Mouse (Mus musculus) stomach, embryonic 14.5 days (tissue): ENCODE data around the gene Tm9sf4. TPM values are rescaled to one million over a fixed set of nuclear protein-coding genes. Genes with fewer than 3 reads are reported as not detected.
A peak's percentile ranks its signal among the peaks of the same experiment; 100 is the strongest.

Experiments used
- ATAC-seq: fragments of 200-750 bp; cut with Nextera tagmentation; 2 replicates; pipeline ENCODE4 v1.8.0; 2017; ENCODE audit warnings: low read depth, moderate TSS enrichment; ENCODE audit not compliant: insufficient number of reproducible peaks, insufficient read depth, low FRiP score
- H3K27ac ChIP-seq: fragments of 300-500 bp; sonication (generic); 2 replicates; pipeline ENCODE4 v1.5.1; 2014; ENCODE audit warnings: mild to moderate bottlenecking, low read length, moderate library complexity, mixed read lengths
- H3K27me3 ChIP-seq: fragments of 300-500 bp; sonication (generic); 2 replicates; pipeline ENCODE4 v1.6.1; 2014; ENCODE audit warnings: low read length, control low read depth, mixed read lengths; ENCODE audit not compliant: control insufficient read depth, insufficient read depth
- H3K36me3 ChIP-seq: fragments of 300-500 bp; sonication (generic); 2 replicates; pipeline ENCODE4 v1.6.1; 2014; ENCODE audit warnings: mild to moderate bottlenecking, control low read depth, low read length, moderate library complexity, mixed read lengths; ENCODE audit not compliant: control insufficient read depth, insufficient read depth
- H3K4me1 ChIP-seq: fragments of 300-500 bp; sonication (generic); 2 replicates; pipeline ENCODE4 v1.6.1; 2014; ENCODE audit warnings: low read length, control low read depth, mixed read lengths; ENCODE audit not compliant: control insufficient read depth, insufficient read depth
- H3K4me2 ChIP-seq: fragments of 300-500 bp; sonication (generic); replicated peaks from 2 replicates; pipeline ENCODE4 v1.6.1; 2014; ENCODE audit warnings: low read depth, low read length, control low read depth
- H3K4me3 ChIP-seq: fragments of 300-500 bp; sonication (generic); 2 replicates; pipeline ENCODE4 v1.5.1; 2014; ENCODE audit warnings: low read depth, low read length, control low read depth
- H3K9ac ChIP-seq: fragments of 300-500 bp; sonication (generic); replicated peaks from 2 replicates; pipeline ENCODE4 v1.6.1; 2014; ENCODE audit warnings: low read depth, mild to moderate bottlenecking, control low read depth, low read length, moderate library complexity, mixed read lengths
- H3K9me3 ChIP-seq: fragments of 300-500 bp; sonication (generic); 2 replicates; pipeline ENCODE4 v1.6.1; 2016; ENCODE audit warnings: low read depth, low read length, control low read depth; ENCODE audit not compliant: control insufficient read depth
- WGBS: fragments of 180-500 bp; shearing (Covaris S2); extraction: QIAGEN DNeasy Blood & Tissue Kit; methylation state at CpG from one replicate; pipeline ENCODE4 v1.1.7; 2014; 5-methylcytosine and 5-hydroxymethylcytosine counted together
- polyA plus RNA-seq: library from polyadenylated mRNA; unstranded; fragments of >200 nt; fragmentation: Nextera tagmentation; extraction: Ambion mirVana; gene quantifications from 2 replicates; pipeline ENCODE4 v1.2.1, GENCODE M21; 2014

Gene Tm9sf4
- polyA plus RNA-seq, 1 experiment from 2014 or later = 92.1 TPM

DNA sequence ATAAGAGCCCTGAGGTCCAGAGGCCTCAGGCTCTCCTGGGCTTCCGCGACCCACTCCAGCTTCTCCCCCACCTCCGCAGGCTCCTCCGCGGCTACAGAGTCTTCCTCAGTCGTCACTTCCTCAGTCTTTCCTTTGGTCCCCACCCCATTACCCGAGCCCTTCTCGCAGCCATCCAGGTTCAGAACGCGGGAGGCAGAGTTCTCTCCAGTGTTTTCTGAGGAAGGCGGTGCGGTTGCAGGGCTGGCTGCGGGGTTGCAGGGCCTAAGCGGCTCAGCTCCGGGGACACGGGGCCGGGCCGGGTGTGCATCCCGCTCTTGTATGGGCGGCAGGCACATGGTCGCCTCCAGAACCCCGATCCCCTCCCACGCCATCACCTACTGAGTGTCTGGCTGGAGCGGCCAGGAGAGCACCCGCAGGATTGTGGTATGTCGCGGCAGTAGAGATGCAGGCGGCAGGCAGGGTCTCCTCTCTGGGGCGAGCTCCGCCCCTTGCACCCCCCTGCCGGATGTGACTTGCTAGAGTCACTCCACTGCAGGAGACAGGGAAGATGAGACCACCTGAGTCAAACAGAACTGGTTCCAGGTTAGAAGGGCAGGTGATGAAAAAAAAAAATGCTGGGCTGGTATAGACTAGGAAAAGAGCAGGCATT, 64.0 kb downstream of the Tm9sf4 start, which contains the start of gene Tspyl3:
Gene Tspyl3 (minus strand): TSS at position 496 of the 649 bp plus-strand sequence.
- peak; percentile 50; the same call in 1 of the 2 replicates for ATAC-seq
- Histone ChIP-seq H3K9me3 (no peaks in the 10 kb centered on the region), H3K36me3 (peaks cover 16% of the 10 kb centered on the region), H3K27me3 (no peaks in the 10 kb centered on the region), H3K4me2 (peak within 1 kb of the TSS; percentile 68), H3K9ac (peak within 1 kb of the TSS; percentile 76), H3K4me1 (peaks cover 3% of the 10 kb centered on the region; the same call in 1 of the 2 replicates), H3K27ac (peak within 1 kb of the TSS; percentile 74; the same call in 1 of the 2 replicates), H3K4me3 (peak within 1 kb of the TSS; percentile 66)
- under 1% methylated on average over 31 of the region's 31 CpGs for WGBS

DNA sequence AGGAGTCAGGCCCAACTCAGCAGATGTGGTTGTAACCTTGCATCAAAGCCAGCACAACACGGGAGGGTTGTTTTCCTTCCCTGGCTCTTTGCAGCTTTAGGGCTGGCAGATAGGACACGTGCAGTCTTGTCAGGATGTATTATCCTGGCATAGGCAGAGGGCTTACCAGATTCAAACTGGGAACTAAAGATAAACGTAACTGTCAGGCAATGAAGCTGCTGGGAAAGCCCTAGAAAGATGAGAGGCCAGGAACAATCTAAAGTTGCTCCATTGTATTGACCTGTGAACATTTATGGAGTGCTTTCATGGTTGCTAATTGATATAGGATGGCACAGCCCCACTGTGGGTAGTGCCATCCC, 64.5 kb downstream of the Tm9sf4 start:
- H3K36me3 ChIP-seq = peaks cover 21% of the 10 kb centered on the region
- H3K4me2 ChIP-seq = peak overlapping the region; percentile 68
- peak overlapping the region; percentile 76 for H3K9ac ChIP-seq
- H3K9me3 ChIP-seq = no peaks in the 10 kb centered on the region
- peaks cover 3% of the 10 kb centered on the region; the same call in 1 of the 2 replicates for H3K4me1 ChIP-seq
- peak overlapping the region; percentile 66 for H3K4me3 ChIP-seq
- H3K27me3 ChIP-seq = no peaks in the 10 kb centered on the region
- peak overlapping the region; percentile 74; the same call in 1 of the 2 replicates for H3K27ac ChIP-seq
- WGBS = 9% methylated on average over 3 of the region's 3 CpGs
- ATAC-seq = no peak

DNA sequence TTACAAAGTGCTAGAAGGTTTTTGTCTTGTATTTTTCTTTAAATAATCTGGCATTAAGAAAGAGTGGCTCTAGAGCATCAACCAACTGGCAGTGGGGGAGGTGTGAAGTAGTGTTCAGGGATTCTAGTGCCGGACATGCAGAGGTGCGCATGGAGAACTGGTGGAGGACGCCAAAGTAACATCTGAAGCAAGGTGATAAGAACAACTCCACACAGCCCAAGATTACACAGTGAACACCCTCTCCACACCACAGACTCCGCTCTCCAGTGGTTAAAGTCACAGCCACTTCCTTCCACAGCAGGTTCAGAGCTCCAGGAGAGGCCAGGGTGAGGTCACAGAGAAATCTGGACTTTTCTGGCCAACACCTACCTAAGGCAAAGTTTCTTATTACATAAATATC, 66.9 kb downstream of the Tm9sf4 start:
- peaks cover 41% of the 10 kb centered on the region for H3K36me3 ChIP-seq
- H3K4me3 ChIP-seq = no peak overlapping the region
- H3K27me3 ChIP-seq = no peaks in the 10 kb centered on the region
- H3K4me2 ChIP-seq = no peak overlapping the region
- 92% methylated on average over 4 of the region's 4 CpGs for WGBS
- H3K27ac ChIP-seq = no peak overlapping the region
- H3K9me3 ChIP-seq = no peaks in the 10 kb centered on the region
- no peak overlapping the region for H3K9ac ChIP-seq
- ATAC-seq = no peak
- peaks cover 3% of the 10 kb centered on the region; the same call in 1 of the 2 replicates for H3K4me1 ChIP-seq

DNA sequence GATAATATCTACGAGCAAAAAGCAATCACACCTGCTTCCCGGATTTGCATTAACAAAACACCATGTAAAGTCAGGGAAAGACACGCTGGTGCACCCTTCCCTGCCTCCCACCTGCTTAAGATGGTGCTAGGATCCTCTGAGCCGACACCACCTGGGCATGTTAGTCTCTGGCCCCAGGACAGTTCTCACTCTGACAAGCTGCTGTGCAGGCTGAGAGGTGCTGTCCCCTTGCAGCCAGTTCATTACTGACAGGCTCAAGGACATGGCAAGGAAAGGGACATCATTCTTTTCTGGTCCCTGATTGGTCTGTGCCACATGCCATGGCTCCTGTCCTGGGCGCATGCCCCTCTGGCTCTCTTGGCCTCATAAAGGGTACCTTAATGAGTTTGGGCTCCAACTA, 67.4 kb downstream of the Tm9sf4 start:
- H3K9me3 ChIP-seq = no peaks in the 10 kb centered on the region
- H3K4me1 ChIP-seq = peaks cover 3% of the 10 kb centered on the region; the same call in 1 of the 2 replicates
- ATAC-seq = no peak
- H3K4me2 ChIP-seq = no peak overlapping the region
- H3K27ac ChIP-seq = no peak overlapping the region
- H3K9ac ChIP-seq = no peak overlapping the region
- H3K27me3 ChIP-seq = no peaks in the 10 kb centered on the region
- H3K4me3 ChIP-seq = no peak overlapping the region
- H3K36me3 ChIP-seq = peaks cover 45% of the 10 kb centered on the region
- 84% methylated on average over 5 of the region's 5 CpGs for WGBS

DNA sequence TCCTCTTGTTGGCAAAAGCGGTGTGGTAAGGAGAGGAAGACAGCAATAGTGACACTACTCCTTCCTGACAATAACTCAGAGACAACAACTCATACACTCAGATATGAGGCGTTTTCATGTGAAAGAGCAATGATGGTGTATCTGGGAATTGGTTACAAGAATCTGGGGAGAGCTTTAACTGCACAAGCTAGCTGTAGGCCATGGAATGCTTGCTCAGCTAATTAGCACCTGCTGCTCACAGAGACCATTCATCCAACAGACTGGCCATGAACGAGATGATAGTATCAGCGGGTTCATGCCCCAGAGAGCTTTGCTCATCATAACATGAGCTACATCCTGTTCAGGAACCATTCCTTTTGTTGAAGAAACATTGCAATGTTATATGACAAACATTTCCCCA, 76.1 kb downstream of the Tm9sf4 start:
- peaks cover 22% of the 10 kb centered on the region for H3K4me1 ChIP-seq
- H3K36me3 ChIP-seq = peaks cover 35% of the 10 kb centered on the region
- no peak overlapping the region for H3K4me3 ChIP-seq
- peak overlapping the region; percentile 62; the same call in 1 of the 2 replicates for H3K27ac ChIP-seq
- WGBS = 63% methylated on average over 4 of the region's 4 CpGs
- no peak for ATAC-seq
- no peaks in the 10 kb centered on the region for H3K9me3 ChIP-seq
- no peak overlapping the region for H3K9ac ChIP-seq
- H3K27me3 ChIP-seq = no peaks in the 10 kb centered on the region
- peak overlapping the region; percentile 1; the same call in 1 of the 2 replicates for H3K4me2 ChIP-seq

DNA sequence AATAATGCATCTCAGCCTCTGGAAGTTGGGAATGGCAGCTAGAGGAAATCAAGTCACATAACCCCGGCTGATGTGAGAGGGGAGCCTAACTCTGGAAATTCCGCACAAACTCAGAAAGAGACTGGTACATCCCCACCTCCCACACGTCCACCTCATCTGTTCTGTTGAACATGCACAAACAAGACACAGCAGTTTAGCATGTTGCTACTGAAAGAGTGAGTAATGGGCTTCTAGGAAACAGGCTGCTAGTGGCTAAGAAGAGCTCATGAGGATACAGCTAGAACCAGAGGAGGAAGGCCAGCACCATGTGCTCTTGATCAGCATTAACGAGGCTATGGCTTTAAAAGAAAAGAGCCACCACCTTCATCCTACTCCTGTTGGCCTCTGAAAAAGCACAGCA, 76.8 kb downstream of the Tm9sf4 start:
- Histone ChIP-seq H3K27ac (peak overlapping the region; percentile 62), H3K9me3 (no peaks in the 10 kb centered on the region), H3K4me2 (peak overlapping the region; percentile 1; the same call in 1 of the 2 replicates), H3K9ac (no peak overlapping the region), H3K36me3 (peaks cover 31% of the 10 kb centered on the region), H3K4me1 (peaks cover 25% of the 10 kb centered on the region), H3K27me3 (no peaks in the 10 kb centered on the region), H3K4me3 (no peak overlapping the region)
- WGBS = 61% methylated on average over 4 of the region's 4 CpGs
- no peak for ATAC-seq

DNA sequence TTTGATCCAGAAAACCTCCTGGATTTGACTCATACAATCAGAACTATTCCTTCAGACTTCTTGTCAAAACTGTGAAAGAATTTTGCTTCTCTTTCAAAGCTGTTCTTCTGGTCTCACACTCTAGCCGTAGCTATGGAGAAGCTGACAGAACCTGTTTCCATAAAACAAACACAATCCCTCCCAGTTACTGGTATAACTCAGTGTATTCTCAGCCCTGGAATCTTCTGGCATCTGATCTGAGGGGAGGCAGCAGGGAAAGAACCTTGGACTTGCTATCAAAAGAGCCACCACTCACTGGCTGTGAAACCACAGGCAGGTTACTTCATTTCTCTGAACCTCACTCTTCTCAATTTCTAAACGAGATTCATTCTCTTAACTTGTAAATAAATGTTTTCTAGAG, 77.3 kb downstream of the Tm9sf4 start:
- Histone ChIP-seq H3K4me1 (peaks cover 25% of the 10 kb centered on the region), H3K4me2 (peak overlapping the region; percentile 81)
- ATAC-seq = no peak

DNA sequence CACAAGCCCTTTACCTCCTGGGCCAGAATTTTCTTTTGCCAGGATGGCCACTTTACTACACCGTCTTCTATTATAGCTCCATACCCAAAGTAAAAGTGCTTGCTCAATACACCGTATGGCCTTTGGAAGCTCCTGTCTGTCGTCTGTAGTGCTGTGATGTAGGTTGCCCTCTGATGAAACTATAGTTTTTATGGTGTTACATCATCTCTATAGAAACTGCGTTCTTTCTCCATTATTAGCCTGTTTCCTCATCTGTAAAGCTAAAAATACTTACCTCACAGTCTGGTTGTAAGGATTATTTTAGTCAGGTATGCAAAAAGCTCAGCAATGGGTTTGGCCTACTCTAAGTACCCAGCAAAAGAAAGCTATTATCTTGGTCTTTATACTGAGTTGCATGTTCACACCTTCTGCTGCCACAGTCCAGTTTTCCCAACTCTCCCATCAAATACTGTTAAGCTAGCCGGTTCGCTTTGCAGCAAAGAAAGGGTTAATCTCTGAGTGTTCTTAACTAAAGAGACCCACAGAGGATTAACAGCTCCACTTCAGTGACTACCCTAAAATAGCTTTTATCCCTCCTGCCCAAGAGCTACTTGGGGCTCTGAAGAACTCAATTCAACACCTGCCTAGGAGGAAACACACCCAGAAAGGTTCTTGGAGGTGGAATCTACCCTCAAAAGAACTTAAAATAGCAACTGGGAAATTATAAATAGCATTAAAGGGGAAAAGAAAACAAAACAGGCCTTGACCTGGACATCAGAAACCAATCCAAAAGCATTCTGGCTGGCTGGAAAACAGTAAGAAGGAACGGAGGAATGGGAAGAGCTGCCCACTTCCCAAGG, 78.1 kb downstream of the Tm9sf4 start:
- ATAC-seq = no peak
- 54% methylated on average over 7 of the region's 7 CpGs for WGBS
- Histone ChIP-seq H3K36me3 (peaks cover 21% of the 10 kb centered on the region), H3K4me1 (peaks cover 25% of the 10 kb centered on the region), H3K27ac (peak overlapping the region; percentile 95), H3K4me2 (peak overlapping the region; percentile 81), H3K4me3 (peak overlapping the region; percentile 94), H3K27me3 (no peaks in the 10 kb centered on the region), H3K9me3 (no peaks in the 10 kb centered on the region), H3K9ac (peak overlapping the region; percentile 98; the same call in 1 of the 2 replicates)

More for the DNA sequence above, 77.3 kb downstream of the Tm9sf4 start:
- Histone ChIP-seq H3K9me3 (no peaks in the 10 kb centered on the region), H3K36me3 (peaks cover 28% of the 10 kb centered on the region), H3K27ac (peak overlapping the region; percentile 95), H3K27me3 (no peaks in the 10 kb centered on the region), H3K4me3 (no peak overlapping the region), H3K9ac (0 out of 2 replicates have a peak overlapping the region, but pooled peaks have one; percentile 1)
- 52% methylated on average over 2 of the region's 2 CpGs for WGBS
